Mouse (Mus musculus) v-Abl transformed pro-B cells (cell line): Measurements from ENCODE around the gene Casq2.

Source experiments
- in situ Hi-C, 2 experiments: fragments of 400-800 bp; cut with MboI; formaldehyde crosslinking; loops; one replicate each; pipeline ENCODE4 v1.15.1; 2025; ENCODE audit not compliant: unreplicated experiment in 2 of 2

The Casq2 gene

GRCm38 (mm10) chr3:102130478-102130877 is 44.3 kb downstream of the Casq2 start:
- in situ Hi-C loops, result no loop called here

GRCm38 (mm10) chr3:102131627-102132324 is 45.6 kb downstream of the Casq2 start:
- in situ Hi-C loops, result no loop called here

DNA sequence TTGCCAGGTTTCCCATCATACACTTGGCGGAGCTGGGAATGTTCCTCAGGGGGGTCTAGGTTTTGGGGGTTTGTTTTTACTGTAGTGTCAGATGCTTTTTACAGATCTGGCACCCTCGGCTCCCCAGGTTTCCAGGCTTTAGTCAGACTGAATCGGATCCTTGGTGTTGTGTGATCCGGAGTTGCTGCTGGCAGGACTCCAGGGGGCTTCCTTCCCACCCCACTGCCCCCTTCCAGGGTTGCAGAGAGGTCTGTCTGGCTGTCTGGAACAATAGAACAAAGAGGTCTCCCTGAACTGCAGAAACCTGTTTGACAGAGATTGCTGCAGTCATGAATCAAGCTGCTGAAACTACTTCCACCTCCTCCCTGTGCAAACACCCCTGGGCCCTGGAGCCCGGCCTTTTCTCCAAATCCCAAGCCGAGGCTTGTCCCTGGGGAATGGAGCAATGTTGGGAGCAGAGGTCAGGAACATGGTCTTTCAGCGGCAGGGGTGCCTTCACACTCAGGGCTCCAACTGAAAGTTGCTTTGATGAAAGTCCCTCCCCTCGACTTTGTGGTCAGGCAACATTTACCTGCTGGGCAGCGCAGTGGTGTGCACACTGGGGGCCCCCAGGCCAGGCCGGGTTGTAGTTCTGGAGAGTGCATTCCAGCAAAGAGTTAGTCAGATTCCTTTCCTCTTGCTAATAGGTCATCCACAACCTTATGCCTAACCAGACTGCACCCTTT is 49.3 kb downstream of the Casq2 start:
- in situ Hi-C loops, result no loop called here

GRCm38 (mm10) chr3:102137158-102137557 is 50.9 kb downstream of the Casq2 start:
- in situ Hi-C loops, result no loop called here

DNA sequence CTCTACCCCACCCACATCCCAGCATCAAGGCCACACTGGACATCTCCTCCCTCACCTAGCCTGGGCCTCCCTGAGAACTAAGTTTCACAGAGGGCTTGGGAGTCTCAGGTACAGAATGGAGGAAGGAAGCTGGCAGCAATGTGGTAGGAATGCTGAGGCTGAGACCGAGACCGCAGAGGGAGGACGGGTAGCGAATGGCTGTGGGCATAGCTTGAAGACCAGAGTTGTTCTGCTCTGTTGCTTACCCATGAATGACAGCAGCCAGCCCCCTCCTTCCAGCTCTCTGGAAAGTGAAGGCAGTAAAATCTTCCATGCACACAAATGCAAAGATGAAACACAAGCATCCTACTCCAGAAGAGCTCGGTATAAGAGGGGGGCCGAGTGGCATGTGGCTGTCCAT is 52.7 kb downstream of the Casq2 start:
- in situ Hi-C loops, result no loop called here

GRCm38 (mm10) chr3:102140606-102141005 is 54.4 kb downstream of the Casq2 start:
- in situ Hi-C loops, result no loop called here

DNA sequence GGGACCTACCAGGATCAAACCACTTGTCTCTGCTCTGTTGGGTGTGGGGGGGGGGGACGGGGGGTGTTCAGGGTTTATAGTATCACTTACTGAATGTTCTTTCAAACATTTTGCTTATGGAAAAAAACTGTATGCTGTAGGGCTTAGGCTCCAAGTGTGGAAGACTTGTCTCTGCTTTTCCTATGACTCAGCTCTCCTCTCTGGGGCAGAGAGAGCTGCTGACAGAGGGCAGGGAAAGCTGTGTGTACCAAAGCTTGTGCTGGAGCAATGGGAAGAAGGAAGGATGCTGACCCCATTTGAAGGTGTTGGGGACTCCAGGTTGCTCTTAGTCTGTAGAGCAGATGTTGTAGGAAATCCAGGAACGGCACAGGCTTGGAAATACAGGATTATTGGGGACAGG is 55.2 kb downstream of the Casq2 start:
- in situ Hi-C loops, result no loop called here

DNA sequence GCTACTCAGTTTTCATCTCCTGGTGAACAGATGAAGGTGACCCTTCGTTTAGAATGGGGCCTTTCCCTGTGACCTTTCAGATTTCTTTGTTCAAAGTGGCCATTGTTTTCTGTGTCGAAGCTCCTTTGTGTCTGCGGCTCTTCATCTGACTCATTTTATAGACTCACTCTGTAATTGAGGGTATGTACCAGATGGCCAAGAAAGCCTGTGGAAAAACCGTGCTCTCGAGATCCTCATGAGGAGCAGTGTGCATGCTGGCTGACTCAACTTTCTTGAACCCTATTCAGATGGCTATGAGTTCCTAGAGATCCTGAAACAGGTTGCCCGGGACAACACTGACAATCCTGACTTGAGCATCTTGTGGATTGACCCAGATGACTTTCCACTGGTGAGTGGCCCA is 55.7 kb downstream of the Casq2 start:
- in situ Hi-C loops, result no loop called here

DNA sequence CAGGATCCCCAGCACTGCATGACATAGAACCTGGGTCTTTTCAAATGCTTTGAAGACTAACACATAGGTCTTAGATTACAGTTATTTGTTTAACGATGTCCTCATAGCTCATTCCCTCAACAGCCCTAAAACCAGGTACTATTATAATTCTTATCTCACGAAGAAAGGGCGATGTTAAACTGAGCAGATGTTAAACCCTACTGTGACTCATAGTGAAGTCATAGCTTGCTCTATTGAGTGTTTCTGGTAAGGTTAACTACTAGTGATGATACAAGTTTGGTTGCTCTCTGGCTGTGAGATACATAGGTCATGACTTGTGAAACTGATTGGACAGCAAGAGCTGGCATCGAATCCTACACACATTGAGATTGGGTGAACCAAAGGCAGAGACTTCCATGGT is 56.7 kb downstream of the Casq2 start:
- in situ Hi-C loops, result no loop called here

DNA sequence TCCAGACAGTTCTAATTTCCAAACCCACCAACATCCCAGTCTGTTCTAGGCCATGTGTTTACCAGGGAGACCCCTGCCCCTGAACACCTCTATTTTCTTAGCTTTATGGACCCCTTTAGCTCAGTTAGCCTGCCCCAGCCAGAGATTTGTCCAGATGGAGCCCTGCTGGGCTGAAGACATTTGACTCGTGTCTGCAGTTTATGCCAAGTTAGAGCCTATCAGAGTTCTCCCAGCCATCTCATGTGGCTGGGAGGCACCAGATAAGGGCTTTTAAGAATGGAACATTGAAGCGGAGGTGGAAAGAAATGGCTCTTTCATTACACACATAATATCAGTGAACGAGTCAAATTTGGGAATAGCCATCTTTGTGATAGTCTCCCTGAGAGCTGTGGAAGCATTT is 57.3 kb downstream of the Casq2 start:
- in situ Hi-C loops, result no loop called here

- in situ Hi-C loops, result no loop called here
Observed at GRCm38 (mm10) chr3:102144401-102144800, 58.2 kb downstream of the Casq2 start.

GRCm38 (mm10) chr3:102145645-102146386 is 59.6 kb downstream of the Casq2 start:
- in situ Hi-C loops, result no loop called here

DNA sequence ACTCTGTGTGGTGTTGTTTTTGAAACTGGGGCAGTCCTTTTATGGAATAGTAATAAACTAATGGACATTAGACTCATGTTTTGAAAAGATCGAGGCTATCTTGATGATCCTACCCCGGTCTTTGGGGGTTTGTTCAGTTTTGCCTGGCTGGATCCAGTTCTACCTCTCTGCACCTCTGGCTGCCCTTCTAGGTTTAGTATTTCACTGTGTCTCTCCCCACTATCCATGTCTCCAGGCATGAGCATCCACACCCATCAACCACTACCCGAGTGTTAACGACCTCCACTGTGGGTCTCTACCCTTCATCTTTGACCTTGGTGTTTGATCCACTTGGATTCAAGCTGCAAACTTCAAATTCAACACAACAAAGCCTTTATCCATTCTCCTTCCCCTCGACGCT is 60.2 kb downstream of the Casq2 start:
- in situ Hi-C loops, result no loop called here

DNA sequence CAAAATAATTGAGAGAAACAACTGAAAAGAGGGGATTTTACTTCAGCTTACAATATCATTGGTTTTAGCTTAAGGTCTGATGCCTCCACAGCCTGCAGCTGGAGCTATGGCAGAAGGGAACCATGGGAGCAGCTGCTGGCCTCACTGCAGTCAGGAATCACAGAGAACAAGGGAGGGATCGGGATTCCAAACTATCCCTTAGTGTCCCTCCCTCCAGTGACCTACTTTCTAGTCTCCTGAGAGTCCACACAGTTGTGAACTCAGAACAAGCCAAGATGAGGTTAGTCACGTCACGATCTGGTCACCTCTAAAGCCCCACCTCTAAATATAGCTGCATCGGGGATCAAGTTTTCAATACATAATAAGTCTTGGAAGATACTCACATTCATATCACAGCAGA is 61.0 kb downstream of the Casq2 start:
- in situ Hi-C loops, result no loop called here

DNA sequence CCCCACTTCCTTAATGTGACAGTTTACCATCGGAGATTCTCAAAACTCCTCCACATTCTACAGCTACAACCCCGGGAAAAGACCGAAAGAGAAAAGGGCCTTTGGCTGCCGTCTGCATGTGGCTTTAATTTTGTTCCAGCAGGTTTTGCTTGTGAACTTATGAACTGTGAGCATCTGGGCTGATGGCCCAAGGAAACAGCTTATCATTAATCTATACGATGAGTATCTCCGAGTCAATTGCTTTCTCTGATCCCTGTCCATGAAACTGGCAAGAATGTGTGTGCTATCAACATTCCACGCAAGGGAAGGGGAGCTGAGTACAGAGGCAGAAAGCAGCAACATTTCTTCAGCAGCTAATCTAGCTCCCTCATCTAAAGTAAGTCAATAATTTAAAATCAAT is 63.7 kb downstream of the Casq2 start:
- in situ Hi-C loops, result no loop called here

- in situ Hi-C loops, result no loop called here
Observed at GRCm38 (mm10) chr3:102151850-102152249, 65.6 kb downstream of the Casq2 start.

GRCm38 (mm10) chr3:102152471-102152870 is 66.3 kb downstream of the Casq2 start:
- in situ Hi-C loops, result no loop called here

GRCm38 (mm10) chr3:102152872-102153271 is 66.7 kb downstream of the Casq2 start:
- in situ Hi-C loops, result no loop called here

DNA sequence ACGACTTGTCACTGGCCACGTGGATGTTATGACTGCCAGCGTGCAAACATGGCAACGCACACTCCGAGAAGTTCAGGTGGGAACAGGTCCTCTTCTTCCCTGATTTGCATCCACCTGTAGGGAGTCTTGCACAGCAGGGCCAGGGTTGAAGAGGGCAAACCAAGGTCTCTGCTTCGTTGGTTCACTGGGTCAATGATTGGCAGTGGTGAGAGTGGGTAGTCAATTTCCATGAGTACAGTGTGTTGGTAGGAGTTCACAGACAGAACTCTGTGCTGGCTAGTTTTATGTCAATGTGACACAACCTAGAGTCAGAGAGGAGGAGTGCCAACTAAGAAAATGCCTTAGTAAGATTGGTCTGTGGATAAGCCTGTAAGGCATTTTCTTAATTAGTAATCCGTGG is 67.9 kb downstream of the Casq2 start:
- in situ Hi-C loops, result no loop called here

DNA sequence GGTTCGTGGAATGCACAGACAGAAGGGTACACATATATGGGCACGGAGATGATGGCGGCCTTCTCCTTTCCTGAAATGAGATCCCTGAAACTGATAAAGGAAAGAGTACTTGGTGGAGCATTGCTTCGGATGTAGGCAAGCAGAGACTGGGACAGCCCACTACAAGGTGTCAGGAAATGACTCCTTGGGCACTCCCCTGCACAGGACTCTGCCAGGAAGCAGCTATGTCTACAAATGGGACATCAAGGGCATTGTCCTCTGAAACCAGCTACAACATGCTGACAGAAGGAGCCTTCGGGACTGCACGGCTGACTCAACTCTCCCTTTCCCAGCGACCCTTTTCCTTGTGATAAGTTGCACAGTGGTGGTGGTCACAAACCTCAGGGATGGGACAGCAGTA is 70.5 kb downstream of the Casq2 start:
- in situ Hi-C loops, result no loop called here

GRCm38 (mm10) chr3:102157652-102158051 is 71.4 kb downstream of the Casq2 start:
- in situ Hi-C loops, result no loop called here
